Mouse (Mus musculus) Patski (cell line): Measurements from ENCODE around the gene Gpr176. TPM values are rescaled to one million over a fixed set of nuclear protein-coding genes. Genes with fewer than 3 reads are reported as not detected.
A peak's percentile ranks its signal among the peaks of the same experiment; 100 is the strongest.

Experiments
- ATAC-seq: fragments of 100-300 bp; one replicate; pipeline ENCODE4 v1.8.0; 2021
- CTCF ChIA-PET: fragments of 350-600 bp; sonication (Branson Sonifier 250); formaldehyde crosslinking; loops from one replicate; lab custom pipeline; 2022; ENCODE audit warnings: inconsistent platforms; lab: Charles Lee
- POLR2A ChIA-PET: fragments of 350-600 bp; sonication (Branson Sonifier 250); formaldehyde crosslinking; loops from one replicate; lab custom pipeline; 2022; ENCODE audit warnings: antibody characterized with exemption, inconsistent platforms; lab: Charles Lee
- DNase-seq: peaks from one replicate; pipeline ENCODE4 v3.0.0-alpha.2; 2011; ENCODE audit warnings: low read depth, low spot score
- H3K27me3 ChIP-seq: fragments of 371-371 bp; one replicate; pipeline ENCODE4 v1.5.1; 2021
- CTCF ChIP-seq: fragments of 100-300 bp; IDR thresholded peaks from one replicate; pipeline ENCODE4 v1.5.1; 2021
- in situ Hi-C: fragments of 300-500 bp; cut with MboI; formaldehyde crosslinking; loops from 3 replicates; pipeline ENCODE4 v1.11.1; 2018; ENCODE audit warnings: low pct_unique_long_range_greater_than_20kb, mixed read lengths
- polyA plus RNA-seq: library from polyadenylated mRNA; unstranded; gene quantifications from one replicate; pipeline ENCODE4 v1.2.3, GENCODE M21; 2021

Gpr176 gene
- polyA plus RNA-seq, 1 experiment from 2014 or later: 0.03 TPM

DNA sequence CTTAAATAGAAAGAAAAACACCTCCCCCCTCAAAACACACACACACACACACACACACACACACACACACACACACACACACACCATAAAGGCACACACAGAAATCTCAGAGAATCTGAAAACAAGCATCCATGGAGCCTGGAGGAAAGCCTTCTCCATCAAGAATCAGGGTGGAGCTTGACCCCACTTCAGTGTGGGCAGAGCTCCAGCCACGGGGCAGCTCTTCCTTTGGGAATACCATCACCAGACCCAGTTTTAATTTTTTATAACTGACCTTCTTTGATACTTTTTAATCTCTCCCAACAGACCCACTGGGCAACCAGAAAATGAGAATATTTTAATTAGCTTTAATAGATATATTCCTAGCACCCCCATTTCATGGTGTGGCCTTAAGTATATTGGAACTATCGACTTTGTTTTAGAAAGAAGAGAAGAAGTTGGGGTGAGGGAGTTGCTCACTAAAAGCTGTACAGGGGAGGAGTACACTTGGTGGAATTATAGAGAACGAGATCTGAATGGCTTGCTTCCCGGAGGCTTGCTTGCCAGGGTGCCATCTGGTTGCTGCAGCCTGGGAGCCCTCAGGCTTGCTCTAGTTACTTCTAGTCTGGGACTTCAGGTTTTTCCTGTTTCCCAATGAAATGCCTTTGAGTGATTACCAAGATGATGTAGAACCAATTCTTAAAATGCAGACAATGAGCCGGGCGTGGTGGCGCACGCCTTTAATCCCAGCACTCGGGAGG, 84.7 kb downstream of the Gpr176 start:
- CTCF ChIA-PET: interaction anchor here (1.0 kb wide), 2 partner anchors 11 to 96 kb away, joined by 3 to 4 read pairs; no protein-coding TSS in a partner anchor
- no peak for DNase-seq
- no peak for ATAC-seq

DNA sequence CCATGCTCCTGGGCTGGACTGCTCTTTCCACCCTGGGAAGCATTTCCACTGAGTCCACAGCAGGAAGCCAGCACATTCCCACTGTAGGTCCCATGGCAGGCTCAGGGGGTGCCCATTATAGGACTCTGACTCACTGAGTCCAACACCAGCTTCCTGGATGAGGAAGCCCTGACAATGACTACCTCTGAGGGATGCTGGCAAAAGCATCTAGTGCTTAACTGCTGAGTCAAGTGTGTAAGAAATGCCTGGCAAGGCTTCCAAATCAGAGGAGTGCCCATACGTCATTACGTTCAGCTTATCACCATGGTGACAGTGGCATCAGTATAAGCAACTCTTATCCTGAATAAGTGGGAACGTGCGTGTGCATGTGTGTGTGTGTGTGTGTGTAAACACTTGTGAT, 85.5 kb downstream of the Gpr176 start:
- in situ Hi-C loops: no loop called here
- ChIA-PET POLR2A (interaction anchor here (1.6 kb wide), 1 partner anchor 12 kb away, joined by 6 read pairs; no protein-coding TSS in a partner anchor), CTCF (interaction anchor here (1.0 kb wide), 1 partner anchor 11 kb away, joined by 4 read pairs; no protein-coding TSS in a partner anchor)
- ATAC-seq (no peak), DNase-seq (no peak)
- no peaks in the 10 kb centered on the region for H3K27me3 ChIP-seq
- no peak for TF ChIP-seq CTCF

More for the DNA sequence above, 84.7 kb downstream of the Gpr176 start:
- TF ChIP-seq CTCF: no peak
- in situ Hi-C loops: no loop called here
- POLR2A ChIA-PET: no interaction called here
- no peaks in the 10 kb centered on the region for H3K27me3 ChIP-seq

DNA sequence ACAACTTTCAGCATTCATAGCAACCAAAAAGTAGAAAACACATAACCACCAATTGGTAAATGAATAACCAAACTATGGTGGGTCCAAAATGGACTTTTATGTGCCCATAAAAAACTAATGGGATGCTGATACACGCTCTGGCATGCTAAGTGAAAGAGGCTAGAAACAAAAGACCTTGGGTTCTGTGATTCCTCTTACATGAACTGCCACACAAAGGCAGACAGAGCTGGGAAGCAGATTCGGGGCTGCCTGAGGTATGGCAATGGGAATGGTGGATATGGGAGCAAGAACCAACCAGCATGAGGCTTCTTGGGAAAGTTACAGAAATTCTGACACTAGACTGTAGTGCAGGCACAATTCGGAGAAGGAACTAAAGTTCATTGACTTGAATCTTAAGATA, 90.8 kb downstream of the Gpr176 start:
- TF ChIP-seq CTCF: no peak
- ATAC-seq: no peak
- in situ Hi-C loops: no loop called here
- POLR2A ChIA-PET: no interaction called here
- peaks cover 10% of the 10 kb centered on the region for H3K27me3 ChIP-seq
- DNase-seq: no peak
- CTCF ChIA-PET: interaction anchor here (0.9 kb wide), 1 partner anchor 25 kb away, joined by 3 read pairs; no protein-coding TSS in a partner anchor

DNA sequence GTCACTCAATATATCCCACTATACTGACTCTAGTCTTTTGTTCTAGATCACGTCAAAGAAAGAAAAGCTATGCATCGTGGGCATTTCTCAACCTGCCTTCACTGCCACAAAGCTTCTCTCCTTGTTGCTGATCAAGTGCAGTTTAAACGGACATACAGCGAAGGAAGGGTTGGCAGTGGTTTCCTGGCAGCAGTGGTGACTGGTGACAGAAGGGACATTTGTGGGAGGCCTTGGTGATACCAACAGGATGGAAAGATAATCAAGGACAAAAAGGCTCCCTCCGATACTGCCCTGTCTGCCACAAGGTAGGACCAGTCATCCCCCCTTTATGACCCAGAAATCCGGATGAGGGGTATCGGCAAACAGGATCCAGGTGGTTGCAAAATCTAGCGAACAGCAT, 95.0 kb downstream of the Gpr176 start:
- ChIA-PET POLR2A (no interaction called here), CTCF (no interaction called here)
- TF ChIP-seq CTCF: no peak
- ATAC-seq (no peak), DNase-seq (no peak)
- in situ Hi-C loops: loop anchor here (10.0 kb wide), 1 partner anchor 327 kb away; no protein-coding TSS in a partner anchor
- peaks cover 13% of the 10 kb centered on the region for H3K27me3 ChIP-seq

DNA sequence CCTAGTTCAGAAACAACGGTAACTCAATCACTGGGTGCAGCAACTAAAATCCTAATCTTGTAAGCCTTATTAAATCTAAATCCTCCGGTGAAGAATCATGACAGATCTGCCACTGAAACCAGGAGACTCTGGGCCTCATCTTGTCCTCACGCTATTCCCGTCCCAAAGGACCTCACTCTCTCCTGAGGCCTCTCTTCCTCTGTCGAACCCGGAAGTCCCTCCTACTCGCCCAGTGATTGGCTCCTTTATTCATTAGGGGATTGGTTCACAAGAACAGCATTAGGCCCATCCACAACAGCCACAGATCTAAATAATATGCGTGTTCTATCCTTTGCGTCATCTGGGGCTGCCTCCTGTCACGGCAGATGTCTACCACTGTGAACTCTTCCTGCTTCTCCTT, 101.6 kb downstream of the Gpr176 start:
- in situ Hi-C loops: loop anchor here (10.0 kb wide), 1 partner anchor 333 kb away; no protein-coding TSS in a partner anchor
- ChIA-PET CTCF (no interaction called here), POLR2A (no interaction called here)
- ATAC-seq: no peak
- TF ChIP-seq CTCF: no peak
- no peak for DNase-seq
- peaks cover 6% of the 10 kb centered on the region for H3K27me3 ChIP-seq

DNA sequence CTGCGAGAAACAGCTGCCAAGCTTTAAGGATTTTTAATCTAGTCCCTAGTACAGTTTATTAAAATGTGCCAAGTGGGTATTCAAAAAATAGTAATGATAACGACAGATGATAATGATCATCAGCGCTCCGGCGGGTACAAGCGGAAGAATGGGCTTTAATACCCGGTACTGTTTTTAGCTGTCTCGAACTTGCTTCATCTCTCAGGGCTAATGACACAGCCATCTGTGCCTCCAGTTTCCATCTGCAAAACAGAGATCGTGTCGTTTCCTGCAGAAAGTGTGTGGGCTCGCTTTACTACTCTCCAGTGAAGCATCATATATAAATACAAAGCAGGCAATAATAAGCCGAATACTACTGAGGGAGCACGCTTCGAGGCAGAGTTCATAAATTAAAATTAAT, 103.0 kb downstream of the Gpr176 start:
- ATAC-seq: no peak
- in situ Hi-C loops: loop anchor here (10.0 kb wide), 1 partner anchor 335 kb away; no protein-coding TSS in a partner anchor
- POLR2A ChIA-PET: no interaction called here
- DNase-seq: no peak
- TF ChIP-seq CTCF: no peak
- CTCF ChIA-PET: interaction anchor here (1.1 kb wide), 1 partner anchor 89 kb away, joined by 3 read pairs; no protein-coding TSS in a partner anchor
- H3K27me3 ChIP-seq: peaks cover 6% of the 10 kb centered on the region

DNA sequence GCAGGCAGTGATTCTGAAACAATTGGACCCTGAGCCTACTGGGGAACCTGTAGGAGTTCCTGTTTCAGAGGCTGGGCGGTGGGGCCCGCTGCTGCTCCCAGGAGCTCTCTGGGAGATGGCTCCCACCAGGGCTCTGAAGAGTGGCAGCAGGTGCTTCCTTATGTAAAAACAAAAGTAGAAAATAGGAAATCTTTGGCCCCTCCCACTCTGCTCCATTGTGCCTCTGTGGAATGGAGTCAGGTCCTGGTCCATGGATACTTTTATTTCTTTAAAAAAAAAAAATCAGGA, 109.4 kb downstream of the Gpr176 start:
- POLR2A ChIA-PET: no interaction called here
- CTCF ChIA-PET: interaction anchor here (1.0 to 1.2 kb wide), 2 partner anchors 22 to 219 kb away, joined by 3 to 4 read pairs; no protein-coding TSS in a partner anchor
- H3K27me3 ChIP-seq: peaks cover 5% of the 10 kb centered on the region
- in situ Hi-C loops: no loop called here
- no peak for ATAC-seq
- no peak for TF ChIP-seq CTCF
- DNase-seq: no peak

DNA sequence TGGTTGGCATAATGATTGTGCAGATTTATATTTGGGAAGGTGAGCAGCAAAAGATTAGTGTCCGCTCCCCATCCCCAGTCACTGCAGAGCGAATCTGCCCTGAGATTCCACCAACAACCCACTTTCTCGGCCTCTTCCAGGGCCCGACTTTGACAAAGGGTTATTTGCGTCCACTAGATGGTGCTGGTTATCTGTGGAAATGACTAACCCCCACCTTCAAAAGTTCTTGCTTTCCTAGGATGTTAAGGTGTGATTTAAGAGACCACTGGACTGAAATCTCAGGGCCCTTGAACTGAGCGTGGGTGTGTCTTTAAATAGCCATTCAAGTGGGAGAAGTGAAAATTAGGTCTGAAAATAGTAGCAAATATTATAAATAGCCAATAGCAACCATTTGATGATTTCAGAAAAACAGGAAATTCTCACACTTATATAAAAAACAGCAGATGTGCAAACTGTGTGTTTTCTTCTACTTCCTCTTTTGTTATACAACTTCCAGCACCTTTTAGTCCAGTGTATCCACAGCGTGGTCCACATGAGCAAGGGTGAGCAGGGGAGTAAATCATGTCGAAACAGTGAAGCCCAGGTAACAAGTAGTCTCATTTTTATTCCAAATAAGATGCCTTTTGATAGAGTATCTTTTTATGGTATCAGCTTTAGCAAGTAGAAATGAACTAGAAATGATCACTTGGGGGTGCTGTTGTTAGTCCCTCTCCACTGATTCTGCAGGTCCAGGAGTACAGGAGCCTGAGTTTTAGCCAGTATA, 109.9 kb downstream of the Gpr176 start:
- no peak for ATAC-seq
- no peak for DNase-seq

DNA sequence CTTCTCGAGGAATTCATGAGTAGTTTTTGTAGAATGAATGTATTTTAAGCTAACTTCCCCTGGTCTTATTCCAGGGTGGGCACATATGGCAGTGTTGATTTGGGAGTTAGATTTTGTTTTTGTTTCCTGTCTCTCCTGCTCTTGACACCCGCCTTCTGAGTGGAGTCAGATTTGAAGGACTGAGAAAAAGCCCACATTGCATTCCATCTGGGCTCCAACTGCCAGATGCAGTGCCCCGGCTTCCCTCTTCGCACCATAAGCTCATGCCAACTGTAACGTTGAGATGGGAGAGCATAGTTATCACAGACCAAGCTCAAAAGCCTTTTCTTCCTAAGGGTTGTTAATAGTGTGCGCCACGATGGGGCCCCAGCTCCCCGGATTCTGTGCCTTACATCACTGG, 110.5 kb downstream of the Gpr176 start:
- CTCF ChIA-PET: interaction anchor here (0.7 to 1.8 kb wide), 4 partner anchors 45 to 165 kb away, joined by 3 to 5 read pairs (median 4); no protein-coding TSS in a partner anchor
- DNase-seq (no peak), ATAC-seq (no peak)
- H3K27me3 ChIP-seq: peaks cover 5% of the 10 kb centered on the region
- no peak for TF ChIP-seq CTCF
- in situ Hi-C loops: no loop called here
- POLR2A ChIA-PET: no interaction called here

More for the DNA sequence above, 109.9 kb downstream of the Gpr176 start:
- ChIA-PET CTCF (interaction anchor here (0.7 to 1.8 kb wide), 4 partner anchors 22 to 219 kb away, joined by 3 to 5 read pairs (median 4); no protein-coding TSS in a partner anchor), POLR2A (no interaction called here)
- in situ Hi-C loops: no loop called here
- peak; percentile 84 for TF ChIP-seq CTCF
- peaks cover 5% of the 10 kb centered on the region for H3K27me3 ChIP-seq

DNA sequence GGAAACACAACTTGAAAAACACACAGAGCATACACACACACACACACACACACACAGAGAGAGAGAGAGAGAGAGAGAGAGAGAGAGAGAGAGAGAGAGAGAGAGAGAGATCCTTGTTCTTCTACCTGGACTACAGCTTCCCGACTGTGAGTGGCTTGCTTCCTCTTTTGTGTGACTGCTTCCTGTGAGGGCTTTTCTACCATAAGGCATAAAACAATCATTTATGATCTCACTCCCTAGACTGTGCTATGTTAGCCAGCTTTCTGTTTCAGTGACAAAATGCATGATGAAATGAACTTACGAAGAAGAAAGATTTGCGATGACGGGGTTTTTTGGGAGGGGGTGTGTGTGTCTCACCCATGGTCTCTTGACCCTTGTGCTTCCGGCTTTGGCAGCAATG, 113.5 kb downstream of the Gpr176 start:
- ChIA-PET POLR2A (no interaction called here), CTCF (no interaction called here)
- peaks cover 5% of the 10 kb centered on the region for H3K27me3 ChIP-seq
- TF ChIP-seq CTCF: no peak
- DNase-seq (no peak), ATAC-seq (no peak)
- in situ Hi-C loops: loop anchor here (5.0 kb wide), 1 partner anchor 83 kb away; no protein-coding TSS in a partner anchor
